Mouse (Mus musculus): ENCODE measurements around the gene Gp1bb.

The Gp1bb gene

GRCm38 (mm10) chr16:18598006-18598405, 24.2 kb downstream of the Gp1bb start:
- DNase-seq = no peak

GRCm38 (mm10) chr16:18596255-18596654, 25.9 kb downstream of the Gp1bb start:
- DNase-seq = no peak

- no peak for DNase-seq
These were observed 28.3 kb downstream of the Gp1bb start for GRCm38 (mm10) chr16:18593930-18594329.

- DNase-seq = no peak
These were observed 30.9 kb downstream of the Gp1bb start for GRCm38 (mm10) chr16:18591047-18592018.

GRCm38 (mm10) chr16:18589804-18590790, 32.1 kb downstream of the Gp1bb start, which contains the start of gene Tbx1:
Gene Tbx1, minus strand, starts transcription at chr16:18590671.
- DNase-seq = no peak

- no peak for DNase-seq
These were observed 33.1 kb downstream of the Gp1bb start for GRCm38 (mm10) chr16:18589080-18589621.

GRCm38 (mm10) chr16:18588738-18589055, 33.5 kb downstream of the Gp1bb start:
- no peak for DNase-seq

- no peak for DNase-seq
These were observed 34.1 kb downstream of the Gp1bb start for GRCm38 (mm10) chr16:18587847-18588737.

GRCm38 (mm10) chr16:18586906-18587546, 35.2 kb downstream of the Gp1bb start:
- no peak for DNase-seq

- no peak for DNase-seq
These were observed 35.9 kb downstream of the Gp1bb start for GRCm38 (mm10) chr16:18586076-18586905.

- no peak for DNase-seq
These were observed 36.5 kb downstream of the Gp1bb start for GRCm38 (mm10) chr16:18585676-18586075.

- DNase-seq = no peak
These were observed 37.2 kb downstream of the Gp1bb start for GRCm38 (mm10) chr16:18584901-18585510.

- no peak for DNase-seq
These were observed 38.4 kb downstream of the Gp1bb start for GRCm38 (mm10) chr16:18583673-18584357.

- no peak for DNase-seq
These were observed 39.0 kb downstream of the Gp1bb start for GRCm38 (mm10) chr16:18583169-18583568.

- no peak for DNase-seq
These were observed 39.6 kb downstream of the Gp1bb start for GRCm38 (mm10) chr16:18582426-18583148.

GRCm38 (mm10) chr16:18581623-18582205, 40.5 kb downstream of the Gp1bb start:
- DNase-seq = no peak

GRCm38 (mm10) chr16:18581050-18581622, 41.1 kb downstream of the Gp1bb start:
- DNase-seq = no peak

- DNase-seq = no peak
These were observed 41.8 kb downstream of the Gp1bb start for GRCm38 (mm10) chr16:18580389-18580788.

Measured in cerebellum, adult 9-10 months (tissue).